Mouse (Mus musculus) liver, postnatal 0 days (tissue): ENCODE measurements around the gene Gm49355.

Experiments used
- CTCF ChIP-seq: sonication (generic); IDR thresholded peaks from 2 replicates; pipeline ENCODE4 v1.5.1; 2016; ENCODE audit warnings: antibody characterized with exemption, low read depth
- EP300 ChIP-seq: IDR thresholded peaks from 2 replicates; pipeline ENCODE4 v1.6.1; 2016; ENCODE audit warnings: antibody characterized with exemption, low read depth, mild to moderate bottlenecking

GRCm38 (mm10) chr14:12349334-12350090, 65.7 kb downstream of the Gm49355 start:
- TF ChIP-seq CTCF (no peak), EP300 (no peak)
